Mouse (Mus musculus) spleen, adult 12 weeks (tissue): Measurements from ENCODE around the gene Ttc39b.

Source experiments
- DNase-seq: peaks from one replicate; pipeline ENCODE4 v3.0.0; 2022; ENCODE audit warnings: low spot score

The Ttc39b gene

DNA sequence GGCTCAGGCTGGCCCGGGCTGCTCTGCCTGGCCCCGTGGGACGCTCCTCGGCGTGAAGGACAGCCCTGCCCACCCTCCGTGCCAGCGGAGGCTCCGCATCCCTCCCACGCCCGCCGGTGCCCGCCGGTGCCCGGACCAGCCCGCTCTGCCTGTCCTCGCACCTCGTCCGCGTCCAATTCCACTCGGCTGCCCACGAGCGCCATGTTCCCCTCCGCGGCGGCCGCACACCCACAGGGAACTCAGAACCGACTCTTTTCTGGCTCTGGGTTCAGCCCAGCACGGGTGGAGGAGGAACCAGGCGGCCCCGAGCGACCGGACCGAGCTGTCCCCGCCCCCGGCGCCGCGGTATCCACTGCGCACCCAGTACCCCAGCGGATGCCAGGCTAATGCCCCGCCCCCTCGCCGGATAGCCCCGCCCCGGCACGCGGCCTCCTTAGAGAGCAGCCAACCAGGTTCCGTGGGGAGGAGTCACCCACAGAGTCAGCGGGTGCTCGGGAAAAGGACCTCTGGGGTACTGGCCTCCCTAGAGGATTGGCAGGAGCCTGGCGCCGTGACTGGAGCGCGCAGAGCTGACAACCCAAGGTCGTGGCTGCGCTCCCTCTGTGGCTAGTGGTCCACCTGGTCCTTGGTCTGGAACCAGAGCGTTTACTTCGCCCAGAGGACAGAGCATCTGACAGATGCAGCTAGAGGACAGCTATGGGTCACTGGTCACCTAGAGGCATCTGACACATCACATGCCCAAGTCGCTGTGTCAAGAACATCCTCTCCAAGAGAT is at the start of gene Ttc39b:
Gene Ttc39b, minus strand, starts transcription at position 346 of the 775 bp plus-strand sequence.
- peak; percentile 96 for DNase-seq

DNA sequence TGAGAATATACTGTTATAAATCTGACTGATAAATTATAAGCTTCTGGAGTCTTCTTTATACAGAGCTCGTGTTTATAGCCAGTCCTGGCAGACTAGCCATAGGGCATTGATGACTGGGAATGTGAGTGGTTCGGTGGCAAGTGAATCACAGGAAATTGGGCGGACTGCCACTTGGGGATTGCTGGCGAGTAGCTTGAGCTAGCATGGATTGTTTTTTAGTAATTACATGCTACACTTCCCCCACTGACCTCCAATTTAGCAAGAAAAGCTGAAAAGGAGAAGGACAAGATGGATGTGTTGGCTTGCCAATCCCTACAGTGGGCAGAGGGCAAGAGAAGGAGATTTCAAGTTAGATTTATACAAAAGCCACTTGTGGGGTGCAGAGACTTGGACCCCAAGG is 49.3 kb upstream of the Ttc39b start:
- no peak for DNase-seq

DNA sequence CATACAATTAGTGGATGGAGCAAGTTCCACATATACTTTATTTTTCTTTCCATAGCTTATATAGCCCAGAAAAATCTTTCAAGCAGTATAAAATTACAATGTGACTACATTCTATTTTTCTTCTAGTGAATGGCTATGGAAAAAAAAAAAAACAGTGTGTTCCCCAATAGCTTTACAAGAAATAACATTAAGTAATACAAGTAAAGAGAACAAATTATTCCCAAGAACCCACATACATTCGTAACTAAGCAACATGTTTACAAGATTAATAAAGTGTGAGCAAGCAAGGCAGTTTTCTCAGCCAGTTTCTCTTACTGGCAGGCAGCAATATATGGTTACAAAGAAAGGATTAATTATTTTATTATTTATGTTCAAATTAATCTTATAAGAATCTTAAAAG is 33.7 kb upstream of the Ttc39b start:
- DNase-seq = no peak

DNA sequence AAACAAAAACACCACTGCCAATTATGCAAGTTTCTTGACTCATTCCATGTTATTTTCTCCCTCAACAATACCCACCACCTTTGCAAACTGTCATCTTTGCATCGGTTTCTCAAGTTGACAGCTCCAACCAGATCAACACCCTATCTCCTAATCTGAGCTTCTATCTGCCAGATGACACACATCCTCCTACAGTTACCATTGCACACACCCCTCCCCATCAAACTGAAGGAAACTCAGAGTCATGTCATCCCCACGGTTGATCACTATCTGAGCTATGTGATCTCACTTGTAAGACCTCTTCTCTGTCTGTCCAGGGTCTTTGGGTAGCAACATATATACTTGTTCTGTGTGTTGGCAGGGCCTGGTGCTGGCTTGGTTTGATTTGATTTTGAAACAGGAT is 30.7 kb upstream of the Ttc39b start:
- no peak for DNase-seq

DNA sequence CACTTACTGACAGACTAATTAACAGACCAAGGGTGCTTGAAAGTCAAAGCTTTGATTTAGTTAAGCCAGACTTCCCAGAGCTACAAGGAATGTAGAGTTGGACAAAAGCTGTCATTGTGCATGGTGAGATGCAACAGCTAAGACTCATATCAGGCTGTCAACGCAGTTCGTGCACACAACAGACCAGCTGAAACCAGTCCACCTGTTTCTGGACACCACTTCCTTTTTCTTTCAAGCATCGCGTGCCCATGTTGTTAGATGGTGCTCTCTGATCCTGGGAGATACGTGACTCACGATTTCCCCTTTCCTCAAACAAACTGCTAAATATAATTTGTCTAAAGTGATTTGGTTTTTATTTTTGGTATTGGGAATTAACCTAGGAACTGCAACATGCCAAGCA is 29.9 kb upstream of the Ttc39b start:
- no peak for DNase-seq

DNA sequence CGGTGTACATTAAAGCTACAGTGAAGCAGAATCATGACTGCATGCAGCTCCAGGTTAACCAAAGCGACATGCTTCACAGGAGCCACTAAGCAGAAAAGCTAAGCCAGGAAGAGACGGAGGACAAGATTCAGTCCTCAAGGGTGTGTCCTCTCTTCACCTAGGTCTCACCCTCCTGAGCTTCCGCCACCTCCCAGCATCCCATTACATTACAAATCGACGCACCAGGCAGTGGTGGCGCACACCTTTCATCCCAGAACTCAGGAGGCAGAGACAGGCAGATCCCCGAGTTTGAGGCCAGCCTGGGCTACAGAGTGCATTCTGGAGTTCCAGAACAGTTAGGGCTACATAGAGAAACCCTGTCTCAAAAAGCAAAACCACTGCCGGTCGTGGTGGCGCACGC is 29.2 kb upstream of the Ttc39b start:
- no peak for DNase-seq

DNA sequence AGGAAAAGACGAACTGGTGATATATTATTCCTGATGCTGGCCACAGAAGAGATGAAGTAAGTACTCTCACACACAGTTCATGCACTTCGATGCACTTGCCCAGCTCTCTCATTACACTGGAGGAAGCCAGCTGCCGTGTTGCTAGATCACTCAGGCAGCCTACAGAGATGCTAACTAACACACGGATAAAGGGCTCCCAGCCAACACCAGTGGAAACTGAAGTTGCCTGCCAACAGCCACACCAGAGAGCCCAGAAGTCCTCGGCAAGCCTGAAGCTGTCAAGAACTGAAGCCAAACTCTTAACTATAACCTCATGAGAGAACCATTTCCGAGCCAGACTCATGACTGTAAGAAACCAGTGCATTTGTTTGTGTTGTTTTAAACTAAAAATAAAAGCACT is 26.7 kb upstream of the Ttc39b start:
- DNase-seq = no peak

DNA sequence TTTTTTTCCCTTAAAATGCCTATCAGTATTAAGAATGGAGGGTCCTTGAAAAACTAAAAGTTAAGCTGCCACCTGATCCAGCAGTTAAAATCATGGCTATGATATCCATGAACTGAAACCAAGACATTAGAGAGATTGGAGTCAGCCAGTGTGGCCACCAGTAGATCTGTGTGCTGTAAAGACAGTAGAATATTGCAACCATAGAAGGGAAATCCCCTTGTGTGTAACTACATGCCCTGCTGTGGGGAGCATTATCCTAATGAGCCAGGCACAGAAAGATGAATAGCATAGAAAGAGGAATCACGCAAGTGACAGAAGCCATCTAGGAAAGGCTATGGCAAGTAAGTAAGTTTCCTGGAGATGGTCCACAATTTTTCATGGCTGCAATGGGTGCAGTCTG is 24.9 kb upstream of the Ttc39b start:
- DNase-seq = no peak

DNA sequence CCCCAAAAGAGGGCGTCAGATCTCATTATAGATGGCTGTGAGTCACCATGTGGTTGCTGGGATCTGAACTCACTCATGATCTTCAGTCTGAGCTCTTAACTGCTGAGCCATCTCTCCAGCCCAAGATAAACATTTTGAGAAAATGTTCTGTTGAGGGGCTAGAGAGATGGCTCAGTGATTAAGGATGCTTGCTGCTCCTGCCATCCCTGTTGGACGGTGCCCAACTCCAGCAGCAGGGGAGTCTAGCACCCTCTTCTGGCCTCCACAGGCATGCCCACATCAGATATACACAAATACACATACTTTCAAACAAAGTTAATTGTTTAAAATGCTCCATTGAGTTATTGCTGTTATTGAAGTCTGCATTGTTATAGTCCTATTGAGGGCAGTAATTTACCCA is 19.8 kb upstream of the Ttc39b start:
- no peak for DNase-seq

DNA sequence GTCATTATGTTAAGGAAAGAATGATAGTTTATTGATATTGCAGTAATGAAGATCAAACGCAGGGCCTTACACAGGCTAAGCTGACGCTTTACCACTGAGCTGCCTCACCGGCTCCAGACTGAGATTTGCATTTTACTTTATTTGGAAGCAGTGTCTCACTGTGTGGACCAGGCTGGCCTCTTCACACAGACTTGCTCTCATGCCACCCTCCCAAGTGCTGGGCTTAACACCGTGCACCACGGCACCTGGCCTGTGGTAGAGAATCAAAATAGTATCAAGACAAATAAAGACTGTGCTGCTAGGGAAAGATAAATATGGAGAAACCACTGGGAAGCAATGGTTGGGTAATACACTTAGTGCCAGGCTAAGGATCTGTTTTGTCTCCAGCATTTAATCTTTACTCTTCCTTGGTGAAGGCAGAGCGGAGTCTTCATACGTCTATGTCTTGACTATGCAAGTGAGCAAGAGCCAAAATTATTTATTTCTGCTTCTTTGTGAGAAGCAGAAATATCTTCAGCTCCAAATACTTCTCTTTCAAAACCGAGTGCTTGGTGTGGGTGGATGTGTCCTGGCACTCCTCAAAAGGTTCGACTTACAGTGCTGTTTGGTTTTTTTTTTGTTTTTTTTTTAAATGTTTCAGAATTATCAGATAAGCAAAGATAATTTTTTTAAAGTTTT is 19.2 kb upstream of the Ttc39b start:
- no peak for DNase-seq

DNA sequence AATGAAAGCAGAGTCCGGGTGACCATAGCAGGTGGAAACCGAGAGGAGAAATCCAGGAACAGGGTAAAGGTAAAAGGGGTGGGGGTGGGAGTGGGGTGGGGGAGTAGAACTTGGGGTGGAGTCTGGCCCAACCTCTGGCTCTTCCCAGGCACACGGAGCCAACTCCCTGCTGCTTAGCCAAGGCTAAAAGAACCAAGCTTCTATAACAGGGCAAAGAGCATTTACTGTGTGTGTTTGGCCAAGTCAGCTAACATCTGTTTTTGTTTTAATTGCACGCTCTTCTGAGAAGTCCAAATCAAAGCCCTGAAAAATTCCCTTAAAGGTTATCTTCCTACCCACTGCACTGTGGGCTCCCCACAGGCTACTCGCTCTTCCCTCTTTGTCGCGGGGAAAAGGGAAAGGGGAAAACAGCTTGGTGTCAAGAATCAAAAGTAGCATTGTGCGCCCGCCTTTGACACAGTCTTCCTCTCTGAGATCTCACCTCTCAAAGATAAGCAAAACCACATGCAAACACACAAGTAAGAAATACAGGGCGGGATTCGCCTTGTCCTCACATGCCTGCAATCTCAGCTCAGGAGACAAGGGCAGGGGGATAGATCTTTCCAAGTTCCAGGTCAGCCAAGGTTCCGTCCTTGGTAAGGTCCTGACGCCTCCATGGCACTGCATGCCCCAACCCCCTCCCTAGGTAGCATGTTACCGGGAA is 18.4 kb upstream of the Ttc39b start:
- no peak for DNase-seq

DNA sequence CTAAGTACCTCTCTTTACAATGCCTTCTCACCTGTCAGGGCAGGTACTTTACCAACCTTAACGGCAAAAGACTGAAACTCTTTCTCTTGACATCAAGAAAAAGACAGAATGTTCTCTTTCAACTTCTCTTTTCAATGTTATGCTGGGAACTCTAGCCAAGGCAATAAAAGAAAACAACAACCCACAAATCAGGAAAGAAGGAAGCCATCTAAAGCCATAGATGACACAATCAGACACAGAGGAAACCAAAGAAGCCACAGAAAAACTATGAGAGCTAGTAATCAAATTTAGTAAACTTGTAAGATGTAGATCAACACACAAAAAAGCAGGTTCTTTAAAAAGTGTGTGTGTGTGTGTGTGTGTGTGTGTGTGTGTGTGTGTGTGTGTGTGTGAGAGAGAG is 15.3 kb upstream of the Ttc39b start:
- DNase-seq = no peak

DNA sequence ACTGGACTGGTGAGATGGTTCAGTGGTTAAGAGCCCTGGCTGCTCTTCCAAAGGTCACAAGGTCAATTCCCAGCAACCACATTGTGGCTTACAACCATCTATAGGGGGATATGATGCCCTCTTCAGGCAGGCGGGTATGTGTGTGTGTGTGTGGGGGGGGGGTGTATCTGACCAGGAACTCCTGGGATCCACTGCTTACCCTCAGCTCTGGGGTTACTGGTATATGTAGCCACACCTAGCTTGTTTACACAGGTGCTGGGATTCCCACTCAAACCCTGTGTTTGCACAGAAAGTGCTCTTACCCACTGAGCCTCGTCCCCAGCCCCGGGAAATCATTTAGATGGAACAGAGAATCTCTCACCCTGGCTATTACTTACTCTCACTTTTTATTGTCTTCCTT is 13.7 kb upstream of the Ttc39b start:
- no peak for DNase-seq

DNA sequence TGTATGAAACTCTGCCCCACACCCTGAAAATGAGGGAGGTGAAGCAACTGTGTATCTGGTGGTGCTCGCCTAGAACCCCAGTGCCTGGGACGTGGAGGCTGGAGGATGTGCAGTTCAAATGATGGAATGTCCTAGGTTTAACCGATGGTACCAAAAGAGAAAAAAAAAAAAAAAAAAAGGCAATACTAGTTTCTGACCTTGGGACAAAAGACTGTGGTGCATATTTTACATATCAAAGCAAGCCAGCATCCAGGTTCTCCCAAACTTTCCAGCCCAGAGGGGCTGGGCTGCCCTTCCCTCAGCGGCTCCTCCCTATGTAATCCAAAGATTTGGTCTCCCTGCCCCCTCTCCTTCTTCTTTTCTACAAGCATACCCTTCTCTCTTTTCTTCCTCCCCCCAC is 6.3 kb upstream of the Ttc39b start:
- DNase-seq = no peak

DNA sequence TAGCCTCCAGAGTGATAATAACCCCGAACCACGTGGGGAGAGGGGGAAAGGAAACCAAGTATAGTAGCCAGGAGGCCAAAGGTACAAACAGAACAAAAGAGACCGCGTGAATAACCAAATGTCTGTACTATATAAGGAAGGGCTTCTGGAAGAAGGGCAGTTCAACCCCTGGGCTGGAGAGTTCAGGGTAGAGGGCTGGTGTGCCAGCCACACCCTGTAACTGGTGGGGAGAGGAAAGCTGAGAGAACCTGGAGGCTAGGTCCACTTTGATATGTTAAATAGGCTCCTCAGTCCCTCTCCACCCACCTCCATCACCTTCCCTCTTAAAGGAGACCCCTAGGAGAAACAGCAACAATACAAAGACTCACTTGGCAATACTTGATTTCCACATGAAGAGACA is 5.6 kb upstream of the Ttc39b start:
- no peak for DNase-seq

DNA sequence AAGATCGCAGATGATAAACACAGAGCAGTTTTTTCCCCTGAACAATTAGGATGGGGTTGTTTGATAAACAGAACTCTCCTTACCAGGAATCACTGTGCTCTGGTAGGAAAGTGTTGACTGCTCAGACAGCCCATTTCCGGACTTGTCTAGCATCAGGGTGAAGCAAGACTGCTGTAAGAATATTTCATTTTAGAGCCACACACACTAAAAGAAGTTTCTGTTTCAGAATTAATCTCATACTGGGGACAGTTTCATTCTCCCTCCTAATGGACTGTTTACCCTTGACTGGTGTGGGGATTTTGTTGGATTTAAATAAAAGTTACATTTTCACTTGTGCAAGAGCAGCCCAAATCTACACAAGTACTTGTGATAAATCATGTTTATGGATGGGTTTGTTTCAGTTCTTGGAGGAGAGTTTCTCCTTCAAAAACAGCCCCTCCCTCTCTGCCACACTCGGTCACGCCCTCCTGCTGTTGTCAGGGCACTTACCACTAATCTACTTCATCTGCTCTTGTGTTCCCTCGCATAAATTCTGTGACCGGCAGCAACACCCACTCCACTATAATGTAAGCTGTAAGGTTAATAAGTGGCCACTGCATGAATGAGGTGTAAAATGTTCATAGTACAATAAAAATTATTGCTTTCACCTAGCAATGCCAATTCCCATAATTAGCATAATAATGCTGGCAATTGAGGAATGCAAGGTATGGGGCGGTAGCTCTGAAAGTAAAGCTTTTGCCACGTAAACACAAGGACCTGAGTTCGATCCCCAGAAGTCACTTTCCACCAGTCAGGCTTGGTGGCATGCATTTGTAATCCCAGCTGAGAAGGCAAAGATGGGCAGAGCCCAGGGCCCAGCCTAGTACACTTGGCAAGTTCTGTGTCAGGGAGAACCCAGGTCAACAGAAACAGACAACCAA is 4.2 kb upstream of the Ttc39b start:
- no peak for DNase-seq

DNA sequence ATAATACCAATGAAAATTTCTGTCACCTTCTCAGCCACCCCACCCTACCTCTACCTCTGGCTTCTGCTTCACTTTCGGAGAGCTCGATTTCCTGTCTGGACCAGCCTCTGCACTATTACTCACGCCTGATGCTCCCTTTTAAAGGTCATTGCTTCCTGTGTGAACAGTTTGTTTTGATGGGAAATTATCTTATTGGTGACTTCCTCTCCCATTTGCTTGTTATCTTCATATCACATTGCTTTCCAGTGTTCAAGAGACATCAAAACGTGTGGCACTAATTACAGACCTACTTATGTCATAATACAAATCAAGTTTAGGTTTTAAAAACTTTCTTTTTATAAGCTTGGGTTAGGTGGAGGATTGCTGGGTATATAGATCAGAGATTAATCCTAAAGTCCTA is 3.5 kb upstream of the Ttc39b start:
- DNase-seq = no peak

DNA sequence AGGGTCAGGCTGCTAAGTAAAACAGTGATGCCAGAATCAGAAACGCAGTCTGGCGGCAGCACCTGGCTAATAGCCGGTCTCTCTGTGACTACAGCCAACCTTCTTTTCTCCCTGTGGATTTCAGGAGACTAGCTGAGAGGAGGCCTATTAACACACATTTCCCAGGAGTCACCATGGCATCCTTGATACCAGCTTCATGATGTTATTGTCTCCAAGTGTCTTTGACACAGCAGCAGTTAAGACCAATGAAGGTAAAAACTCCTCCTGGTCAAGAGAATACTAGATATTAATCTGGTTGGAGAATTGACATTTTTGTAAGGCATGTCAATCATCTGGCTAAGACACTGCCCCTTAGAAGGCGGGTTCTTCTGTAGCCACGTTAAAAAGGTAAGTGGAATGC is 1.3 kb upstream of the Ttc39b start:
- no peak for DNase-seq

DNA sequence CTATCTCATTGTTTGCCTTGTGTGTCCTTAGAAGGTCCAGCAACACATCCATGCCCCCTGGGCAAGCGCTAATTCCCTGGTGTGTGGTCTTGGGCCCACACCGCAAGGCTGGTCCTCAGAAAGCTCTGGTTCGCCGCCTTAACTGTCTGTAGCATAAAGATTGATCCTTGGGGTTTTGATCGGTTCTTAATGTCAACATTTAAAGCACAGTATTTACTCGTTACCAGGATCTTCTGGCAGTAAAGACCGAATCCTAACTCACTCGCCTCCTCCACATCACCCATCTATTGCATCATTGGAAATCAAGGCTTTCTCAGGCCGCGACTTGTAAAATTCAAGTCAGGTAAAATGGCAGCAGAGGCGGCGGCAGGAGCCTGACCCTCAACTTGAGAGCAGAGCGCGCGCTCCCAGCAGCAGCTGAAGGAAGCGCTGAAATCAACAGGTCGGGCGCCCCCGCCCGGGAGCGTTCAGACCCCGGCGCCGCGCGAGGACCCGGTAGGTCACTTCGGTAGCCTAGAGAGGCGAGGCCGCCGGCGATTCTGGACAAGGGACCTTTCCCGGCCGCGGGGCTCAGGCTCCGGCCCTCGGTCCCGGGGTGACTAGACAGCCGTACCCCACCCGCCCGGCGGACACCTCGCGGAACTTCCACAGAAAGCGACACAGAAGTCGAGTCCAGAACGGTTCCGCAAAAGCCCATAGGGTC is 703 bp downstream of the Ttc39b start:
- DNase-seq = peak; percentile 47

DNA sequence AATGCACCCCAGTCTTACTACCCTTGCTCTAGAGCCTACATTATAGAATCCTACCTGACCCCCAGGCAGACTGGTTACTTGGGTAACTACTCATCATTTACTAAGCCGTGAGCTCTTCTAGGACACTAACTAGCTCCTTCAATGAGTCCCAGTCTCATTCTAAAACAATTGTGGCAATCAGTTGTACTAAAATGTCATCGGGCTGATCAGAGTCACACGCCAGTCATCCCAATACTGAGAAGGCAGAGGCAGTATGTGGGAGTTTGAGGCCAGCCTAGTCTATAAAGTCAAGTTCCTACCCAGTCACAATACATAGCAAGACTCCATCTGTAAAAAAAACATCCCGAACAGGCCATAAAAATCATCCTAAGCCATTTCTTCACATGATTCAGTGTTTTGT is 4.3 kb downstream of the Ttc39b start:
- DNase-seq = no peak

DNA sequence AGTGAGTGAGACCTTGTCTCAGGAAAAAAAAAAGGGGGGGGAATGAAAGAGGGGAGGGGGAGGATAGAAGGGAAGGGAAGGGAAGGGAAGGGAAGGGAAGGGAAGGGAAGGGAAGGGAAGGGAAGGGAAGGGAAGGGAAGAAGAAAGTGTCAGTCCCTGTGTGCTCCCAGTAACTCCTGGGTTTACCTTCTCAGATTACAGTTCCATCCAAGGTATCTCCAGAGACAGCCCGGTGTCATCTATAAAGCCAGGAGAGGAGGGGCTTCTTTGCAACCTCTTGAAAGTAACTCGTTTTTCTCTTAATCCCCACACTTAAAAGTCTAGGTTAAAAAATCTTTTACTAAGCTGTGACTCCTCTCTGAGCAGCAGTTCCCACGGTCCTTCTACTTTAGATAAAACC is 5.3 kb downstream of the Ttc39b start:
- DNase-seq = no peak
